ENCODE assay signal across 12 mouse cellular contexts in the genomic region with DNA sequence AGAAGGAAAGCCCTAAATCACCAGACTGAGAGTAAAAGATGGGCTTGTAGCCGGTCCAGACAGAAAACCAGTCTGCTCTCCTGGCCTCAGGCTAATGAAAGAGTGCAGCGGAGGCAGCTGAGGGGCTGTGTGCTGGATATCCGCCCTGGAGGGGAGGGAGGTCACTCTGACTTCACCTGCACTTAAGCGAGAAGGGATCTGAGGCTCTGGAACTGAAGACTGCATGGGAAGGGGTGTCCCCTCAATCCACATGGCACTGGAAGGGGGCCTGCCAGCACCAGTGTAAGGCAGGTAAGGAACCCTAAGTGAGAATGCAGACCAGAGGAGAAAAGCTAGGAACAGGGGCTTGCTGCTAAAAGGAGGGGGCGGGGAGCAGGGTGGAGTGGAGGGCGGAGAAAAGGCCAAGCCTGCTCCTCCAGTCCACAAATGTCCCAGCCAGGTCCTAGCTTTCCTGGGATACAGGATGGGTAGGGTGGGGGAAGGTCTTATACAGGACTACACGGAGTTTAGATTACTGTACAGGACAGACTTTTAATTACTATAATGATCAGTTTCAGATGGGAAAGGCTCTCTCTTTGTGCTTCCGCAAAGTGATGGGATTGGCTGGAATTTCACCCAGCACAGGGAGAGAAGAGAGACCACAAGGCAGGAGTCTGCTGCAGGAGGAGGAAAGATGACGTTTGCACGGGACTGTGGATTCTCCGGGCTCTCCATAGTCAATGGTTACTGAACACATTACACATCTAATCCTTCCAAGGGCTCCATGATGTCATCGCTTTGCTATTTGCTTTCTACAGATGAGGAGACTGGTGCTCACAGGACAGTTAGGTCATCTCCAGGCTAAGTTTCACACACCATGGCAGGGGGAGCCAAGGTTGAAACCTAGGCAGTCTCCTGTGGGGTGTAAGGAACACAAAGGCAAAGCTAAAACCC.
A peak's percentile ranks its signal among the peaks of the same experiment; 100 is the strongest.
DNase-seq lines count a peak whose midpoint lies in the region; ATAC-seq and TF ChIP-seq lines count a peak whose summit lies in the region.
"Had no signal": no experiment of that assay in that cellular context is flagged by ENCODE, and none has a peak within 500 bp of the region (broad histone marks: within the 10 kb centered on the region; RNA-seq: fewer than 3 reads in every experiment).

No protein-coding gene starts in this region.

- no peak for TF ChIP-seq CTCF in C2C12 (IDR thresholded peaks at IDR 0.05; ENCODE audit: control insufficient read depth, insufficient read depth, insufficient read length)

- no peak for DNase-seq in heart, adult 8-10 months (ENCODE audit: low spot score)
- DNase-seq in ovary, adult 18-20 months (ENCODE audit: low spot score), result no peak
- DNase-seq in urinary bladder, postnatal 36 days (ENCODE audit: low spot score in 2 of 2), result no peak
- DNase-seq in right cerebral cortex, postnatal 10 days (ENCODE audit: low spot score in 2 of 2), result no peak
- DNase-seq: adrenal gland, postnatal 25 days; B cell, adult 2 months; thymus, postnatal 14 days had no signal

- H3K79me3 ChIP-seq in C2C12 (ENCODE audit: low read depth), result no peaks in the 10 kb centered on the region

- H3K4me3 ChIP-seq in heart, embryonic 12.5 days, result no peak overlapping the region
- H3K4me3 ChIP-seq in C2C12 (ENCODE audit: insufficient read depth, poor library complexity, severe bottlenecking), result no peak overlapping the region
- H3K4me3 ChIP-seq in embryonic facial prominence, embryonic 15.5 days (replicated peaks), result no peak overlapping the region
- H3K4me3 ChIP-seq in limb, embryonic 12.5 days (replicated peaks), result no peak overlapping the region
- H3K4me3 ChIP-seq: liver, embryonic 15.5 days had no signal

- 43% methylated on average over 11 of the region's 12 CpGs for WGBS in heart, embryonic 12.5 days
- 36% methylated on average over 12 of the region's 12 CpGs for WGBS in embryonic facial prominence, embryonic 15.5 days
- WGBS in limb, embryonic 12.5 days, result 28% methylated on average over 12 of the region's 12 CpGs

- H3K27me3 ChIP-seq in heart, embryonic 12.5 days (replicated peaks), result no peaks in the 10 kb centered on the region
- H3K27me3 ChIP-seq in C2C12 (ENCODE audit: control insufficient read depth, insufficient read depth, insufficient read length), result no peaks in the 10 kb centered on the region
- H3K27me3 ChIP-seq in embryonic facial prominence, embryonic 15.5 days, result no peaks in the 10 kb centered on the region
- no peaks in the 10 kb centered on the region for H3K27me3 ChIP-seq in limb, embryonic 12.5 days
- H3K27me3 ChIP-seq: liver, embryonic 15.5 days had no signal

- ATAC-seq in heart, embryonic 12.5 days (ENCODE audit: insufficient number of reproducible peaks, low FRiP score), result peak; percentile 52
- ATAC-seq in embryonic facial prominence, embryonic 15.5 days (ENCODE audit: insufficient number of reproducible peaks, low FRiP score, low TSS enrichment, low read depth), result peak; percentile 87
- 0 out of 2 replicates have a peak, but pooled peaks have one; percentile 39 for ATAC-seq in limb, embryonic 12.5 days (ENCODE audit: insufficient number of reproducible peaks, insufficient read depth, low FRiP score, low TSS enrichment, low read depth)

- H3ac ChIP-seq in C2C12 (ENCODE audit: control insufficient read depth, insufficient read length, low read depth), result peak overlapping the region; percentile 4

- no peaks in the 10 kb centered on the region for H3K79me2 ChIP-seq in C2C12 (ENCODE audit: control insufficient read depth, insufficient read depth)

- H3K9me3 ChIP-seq in heart, embryonic 12.5 days (replicated peaks), result no peaks in the 10 kb centered on the region
- no peaks in the 10 kb centered on the region for H3K9me3 ChIP-seq in embryonic facial prominence, embryonic 15.5 days (replicated peaks)
- no peaks in the 10 kb centered on the region for H3K9me3 ChIP-seq in limb, embryonic 12.5 days
- H3K9me3 ChIP-seq: liver, embryonic 15.5 days had no signal

- H3K4me2 ChIP-seq in heart, embryonic 12.5 days, result no peak overlapping the region
- no peak overlapping the region for H3K4me2 ChIP-seq in embryonic facial prominence, embryonic 15.5 days (replicated peaks)
- H3K4me2 ChIP-seq in limb, embryonic 12.5 days, result no peak overlapping the region
- H3K4me2 ChIP-seq: liver, embryonic 15.5 days had no signal

- H3K4me1 ChIP-seq in heart, embryonic 12.5 days (replicated peaks), result peaks cover 36% of the 10 kb centered on the region
- peaks cover 21% of the 10 kb centered on the region for H3K4me1 ChIP-seq in embryonic facial prominence, embryonic 15.5 days
- H3K4me1 ChIP-seq in limb, embryonic 12.5 days (replicated peaks), result peaks cover 28% of the 10 kb centered on the region
- H3K4me1 ChIP-seq: liver, embryonic 15.5 days had no signal

- peaks cover 11% of the 10 kb centered on the region; the same call in 1 of the 2 replicates for H3K36me3 ChIP-seq in heart, embryonic 12.5 days
- peaks cover 11% of the 10 kb centered on the region for H3K36me3 ChIP-seq in C2C12 (ENCODE audit: control insufficient read depth, insufficient read depth)
- H3K36me3 ChIP-seq in embryonic facial prominence, embryonic 15.5 days, result no peaks in the 10 kb centered on the region
- no peaks in the 10 kb centered on the region for H3K36me3 ChIP-seq in limb, embryonic 12.5 days
- H3K36me3 ChIP-seq: liver, embryonic 15.5 days had no signal

- peak overlapping the region; percentile 24; the same call in 1 of the 2 replicates for H3K27ac ChIP-seq in heart, embryonic 12.5 days (ENCODE audit: poor library complexity, severe bottlenecking)
- H3K27ac ChIP-seq in embryonic facial prominence, embryonic 15.5 days (replicated peaks), result peak overlapping the region; percentile 28; the same call in 1 of the 2 replicates
- peak overlapping the region; percentile 73 for H3K27ac ChIP-seq in limb, embryonic 12.5 days
- H3K27ac ChIP-seq: liver, embryonic 15.5 days had no signal

- H3K9ac ChIP-seq in heart, embryonic 12.5 days, result no peak overlapping the region
- H3K9ac ChIP-seq in embryonic facial prominence, embryonic 15.5 days, result no peak overlapping the region
- 0 out of 2 replicates have a peak overlapping the region, but pooled peaks have one; percentile 32 for H3K9ac ChIP-seq in limb, embryonic 12.5 days (replicated peaks)
- H3K9ac ChIP-seq: liver, embryonic 15.5 days had no signal

TF ChIP-seq in C2C12, 6 proteins besides CTCF, POLR2A, EP300 and RAD21:
- TF ChIP-seq FOSL1 (IDR thresholded peaks at IDR 0.05; ENCODE audit: insufficient read depth, low read length, poor library complexity, severe bottlenecking), result no peak
- no peak for TF ChIP-seq USF1 (IDR thresholded peaks at IDR 0.05; ENCODE audit: low read depth)
- no peak for TF ChIP-seq MYOG (IDR thresholded peaks at IDR 0.05; ENCODE audit: control insufficient read depth, extremely low read depth, insufficient read length)
- TF ChIP-seq MYOD1 (IDR thresholded peaks at IDR 0.05; ENCODE audit: control insufficient read depth, insufficient read length, low read depth), result no peak
- TF ChIP-seq MAX (IDR thresholded peaks at IDR 0.05), result no peak
- TF ChIP-seq CEBPB (IDR thresholded peaks at IDR 0.05; ENCODE audit: low read depth), result no peak
TF ChIP-seq in C2C12: peak in this region for 0.
